Mouse (Mus musculus): Measurements from ENCODE around the gene Manba.
"Not testable (repeated sequence)": the region's sequence is repeated elsewhere in the genome, so short reads cannot be mapped to it uniquely, and the experiment has no call there.

DNA sequence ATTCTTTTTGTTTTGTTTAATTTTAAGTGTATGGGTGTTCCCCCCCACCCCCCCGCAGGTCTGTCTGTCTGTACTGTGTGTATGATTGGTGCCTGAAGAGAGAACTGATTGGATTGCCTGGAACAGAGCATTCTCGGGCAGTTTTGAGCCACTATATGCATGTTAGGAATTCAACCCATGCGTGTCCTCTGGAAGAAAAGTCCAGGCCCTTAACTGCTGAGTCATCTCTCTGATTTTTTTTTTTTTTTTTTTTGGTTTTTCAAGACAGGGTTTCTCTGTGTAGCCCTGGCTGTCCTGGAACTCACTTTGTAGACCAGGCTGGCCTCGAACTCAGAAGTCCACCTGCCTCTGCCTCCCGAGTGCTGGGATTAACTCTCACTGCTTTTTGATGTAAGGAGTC, 6.3 kb upstream of the Manba start:
- not testable (repeated sequence) for TF ChIP-seq CHD2 (IDR thresholded peaks at IDR 0.05; ENCODE audit: low read length); CTCF (conservative IDR thresholded peaks at IDR 0.05 in 1 of 2, IDR thresholded peaks at IDR 0.05 in 1 of 2; ENCODE audit: low read depth in 2 of 2, low read length in 2 of 2); ETS1 (conservative IDR thresholded peaks at IDR 0.05; ENCODE audit: low read depth, low read length); EP300 (IDR thresholded peaks at IDR 0.05; ENCODE audit: low read length); TBP (conservative IDR thresholded peaks at IDR 0.05; ENCODE audit: low read depth, low read length)

Measured in CH12.LX (cell line).